Mouse (Mus musculus) midbrain, embryonic 11.5 days (tissue): ENCODE data around the gene 2610507B11Rik. TPM values are rescaled to one million over a fixed set of nuclear protein-coding genes. Genes with fewer than 3 reads are reported as not detected.

Experiments used
- ATAC-seq: fragments of 200-750 bp; cut with Nextera tagmentation; 2 replicates; pipeline ENCODE4 v1.8.0; 2017; ENCODE audit warnings: moderate TSS enrichment, moderate library complexity; ENCODE audit not compliant: low FRiP score
- DNase-seq: peaks from one replicate; pipeline ENCODE4 v3.0.0; 2015; ENCODE audit warnings: low spot score; ENCODE audit errors: missing footprints
- H3K27ac ChIP-seq: fragments of 300-500 bp; sonication (generic); 2 replicates; pipeline ENCODE4 v1.5.1; 2014; ENCODE audit warnings: low read depth, low read length
- H3K27me3 ChIP-seq: fragments of 300-500 bp; sonication (generic); 2 replicates; pipeline ENCODE4 v1.6.1; 2014; ENCODE audit warnings: mild to moderate bottlenecking, low read length, moderate library complexity, mixed read lengths; ENCODE audit not compliant: control insufficient read depth, insufficient read depth
- H3K36me3 ChIP-seq: fragments of 300-500 bp; sonication (generic); 2 replicates; pipeline ENCODE4 v1.6.1; 2014; ENCODE audit warnings: mild to moderate bottlenecking, low read length, moderate library complexity, mixed read lengths; ENCODE audit not compliant: control insufficient read depth, insufficient read depth
- H3K4me1 ChIP-seq: fragments of 300-500 bp; sonication (generic); 2 replicates; pipeline ENCODE4 v1.6.1; 2014; ENCODE audit warnings: low read length; ENCODE audit not compliant: control insufficient read depth, insufficient read depth
- H3K4me2 ChIP-seq: fragments of 300-500 bp; sonication (generic); 2 replicates; pipeline ENCODE4 v1.6.1; 2014; ENCODE audit warnings: mild to moderate bottlenecking, moderate library complexity
- H3K4me3 ChIP-seq: fragments of 300-500 bp; sonication (generic); 2 replicates; pipeline ENCODE4 v1.5.1; 2014; ENCODE audit warnings: low read depth, low read length
- H3K9ac ChIP-seq: fragments of 300-500 bp; sonication (generic); 2 replicates; pipeline ENCODE4 v1.6.1; 2014; ENCODE audit warnings: low read length
- H3K9me3 ChIP-seq: fragments of 300-500 bp; sonication (generic); 2 replicates; pipeline ENCODE4 v1.6.1; 2016; ENCODE audit warnings: low read length; ENCODE audit not compliant: control insufficient read depth
- WGBS: fragments of 180-500 bp; shearing (Covaris S2); extraction: QIAGEN DNeasy Blood & Tissue Kit; methylation state at CpG from one replicate; pipeline ENCODE4 v1.1.7; 2014; 5-methylcytosine and 5-hydroxymethylcytosine counted together
- polyA plus RNA-seq: library from polyadenylated mRNA; unstranded; fragments of >200 nt; fragmentation: Nextera tagmentation; extraction: Ambion mirVana; gene quantifications from 2 replicates; pipeline ENCODE4 v1.2.1, GENCODE M21; 2014

The 2610507B11Rik gene
- polyA plus RNA-seq, 1 experiment from 2014 or later: 70.4 TPM

- Histone ChIP-seq H3K27me3 (no peaks in the 10 kb centered on the region), H3K4me2 (peak within 1 kb of the TSS; percentile 98), H3K36me3 (no peaks in the 10 kb centered on the region), H3K9me3 (no peaks in the 10 kb centered on the region), H3K4me1 (peaks cover 6% of the 10 kb centered on the region), H3K9ac (peak within 1 kb of the TSS; percentile 88), H3K4me3 (peak within 1 kb of the TSS; percentile 91), H3K27ac (no peak within 1 kb of the TSS)
- DNase-seq (peak; percentile 98), ATAC-seq (peak; percentile 97)
- WGBS: 14% methylated on average over 37 of the region's 37 CpGs
Measured at GRCm38 (mm10) chr11:78327634-78328511, 66.3 kb downstream of the 2610507B11Rik start, which contains the start of gene Pigs. TSS of gene Pigs (plus strand) at chr11:78328415.

- DNase-seq: peak; percentile 92
- H3K27me3 ChIP-seq: no peaks in the 10 kb centered on the region
- H3K4me1 ChIP-seq: peaks cover 6% of the 10 kb centered on the region
- H3K9ac ChIP-seq: peak overlapping the region; percentile 88
- ATAC-seq: peak; percentile 65; the same call in 1 of the 2 replicates
- H3K4me3 ChIP-seq: peak overlapping the region; percentile 91
- peak overlapping the region; percentile 98 for H3K4me2 ChIP-seq
- no peak overlapping the region for H3K27ac ChIP-seq
- H3K36me3 ChIP-seq: no peaks in the 10 kb centered on the region
- no peaks in the 10 kb centered on the region for H3K9me3 ChIP-seq
- under 1% methylated on average over 41 of the region's 41 CpGs for WGBS
Measured at GRCm38 (mm10) chr11:78328512-78329056, 67.0 kb downstream of the 2610507B11Rik start.

GRCm38 (mm10) chr11:78332676-78333075 is 71.1 kb downstream of the 2610507B11Rik start:
- ATAC-seq (no peak), DNase-seq (no peak)
- Histone ChIP-seq H3K36me3 (peaks cover 2% of the 10 kb centered on the region; the same call in 1 of the 2 replicates), H3K9me3 (no peaks in the 10 kb centered on the region), H3K4me3 (no peak overlapping the region), H3K27me3 (no peaks in the 10 kb centered on the region), H3K4me1 (peaks cover 6% of the 10 kb centered on the region), H3K27ac (no peak overlapping the region), H3K4me2 (no peak overlapping the region), H3K9ac (no peak overlapping the region)
- WGBS: 95% methylated on average over 12 of the region's 12 CpGs

GRCm38 (mm10) chr11:78333992-78334391 is 72.4 kb downstream of the 2610507B11Rik start:
- WGBS: 93% methylated on average over 5 of the region's 5 CpGs
- Histone ChIP-seq H3K36me3 (peaks cover 2% of the 10 kb centered on the region; the same call in 1 of the 2 replicates), H3K4me2 (no peak overlapping the region), H3K9me3 (no peaks in the 10 kb centered on the region), H3K27me3 (no peaks in the 10 kb centered on the region), H3K4me1 (peaks cover 4% of the 10 kb centered on the region), H3K4me3 (no peak overlapping the region), H3K9ac (no peak overlapping the region), H3K27ac (no peak overlapping the region)
- DNase-seq (no peak), ATAC-seq (no peak)

GRCm38 (mm10) chr11:78337040-78337439 is 75.5 kb downstream of the 2610507B11Rik start:
- no peaks in the 10 kb centered on the region for H3K9me3 ChIP-seq
- no peak overlapping the region for H3K9ac ChIP-seq
- no peak overlapping the region for H3K4me3 ChIP-seq
- H3K27ac ChIP-seq: no peak overlapping the region
- H3K4me2 ChIP-seq: no peak overlapping the region
- DNase-seq (no peak), ATAC-seq (no peak)
- H3K4me1 ChIP-seq: no peaks in the 10 kb centered on the region
- H3K36me3 ChIP-seq: peaks cover 2% of the 10 kb centered on the region; the same call in 1 of the 2 replicates
- no peaks in the 10 kb centered on the region for H3K27me3 ChIP-seq
- 98% methylated on average over 8 of the region's 8 CpGs for WGBS

Other genes starting within 250 kb of the 2610507B11Rik start
- 17.4 and 18.0 TPM in 2 replicates for gene Dhrs13, start 229.5 kb upstream of the 2610507B11Rik start, polyA plus RNA-seq
- 52.7 and 57.6 TPM in 2 replicates for gene Flot2, start 223.8 kb upstream of the 2610507B11Rik start, polyA plus RNA-seq
- gene Eral1, start 181.4 kb upstream of the 2610507B11Rik start, polyA plus RNA-seq: 39.0 and 39.6 TPM in 2 replicates
- gene Fam222b, start 167.1 kb upstream of the 2610507B11Rik start, polyA plus RNA-seq: 26.5 and 26.6 TPM in 2 replicates
- gene Traf4, start 96.2 kb upstream of the 2610507B11Rik start, polyA plus RNA-seq: 72.0 and 79.7 TPM in 2 replicates
- 6.4 and 7.1 TPM in 2 replicates for gene Nek8, start 85.1 kb upstream of the 2610507B11Rik start, polyA plus RNA-seq
- 7.9 and 8.5 TPM in 2 replicates for gene Tlcd1, start 85.0 kb upstream of the 2610507B11Rik start, polyA plus RNA-seq
- gene Rpl23a, start 78.2 kb upstream of the 2610507B11Rik start, polyA plus RNA-seq: 1,223 and 1,245 TPM in 2 replicates
- gene Rab34, start 73.3 kb upstream of the 2610507B11Rik start, polyA plus RNA-seq: 54.7 and 55.1 TPM in 2 replicates
- gene Proca1, start 68.4 kb upstream of the 2610507B11Rik start, polyA plus RNA-seq: 0.99 and 1.0 TPM in 2 replicates
- 55.0 and 58.5 TPM in 2 replicates for gene Sdf2, start 16.0 kb upstream of the 2610507B11Rik start, polyA plus RNA-seq
- gene Supt6, start 15.8 kb upstream of the 2610507B11Rik start, polyA plus RNA-seq: 25.2 and 25.5 TPM in 2 replicates
- gene BC030499, start 29.1 kb downstream of the 2610507B11Rik start, polyA plus RNA-seq: 0.27 and 0.37 TPM in 2 replicates
- 51.5 and 57.1 TPM in 2 replicates for gene Spag5, start 39.8 kb downstream of the 2610507B11Rik start, polyA plus RNA-seq
- gene Aldoc, start 61.2 kb downstream of the 2610507B11Rik start, polyA plus RNA-seq: 1.0 and 1.3 TPM in 2 replicates
- gene Pigs, start 66.7 kb downstream of the 2610507B11Rik start, polyA plus RNA-seq: 50.9 and 56.3 TPM in 2 replicates
- gene Unc119, start 81.7 kb downstream of the 2610507B11Rik start, polyA plus RNA-seq: 63.4 and 71.7 TPM in 2 replicates
- not detected in 2 replicates for gene Foxn1, start 124.8 kb downstream of the 2610507B11Rik start, polyA plus RNA-seq
- gene Slc13a2, start 160.5 kb downstream of the 2610507B11Rik start, polyA plus RNA-seq: not detected in 2 replicates
- gene Slc46a1, start 203.9 kb downstream of the 2610507B11Rik start, polyA plus RNA-seq: 20.5 TPM in 2 replicates
- 18.1 and 20.1 TPM in 2 replicates for gene Sarm1, start 236.0 kb downstream of the 2610507B11Rik start, polyA plus RNA-seq
- 145 and 151 TPM in 2 replicates for gene Vtn, start 237.3 kb downstream of the 2610507B11Rik start, polyA plus RNA-seq
- not detected in 2 replicates for gene Sebox, start 241.7 kb downstream of the 2610507B11Rik start, polyA plus RNA-seq